Mouse (Mus musculus): Measurements from ENCODE around the gene Clock. TPM values are rescaled to one million over a fixed set of nuclear protein-coding genes. Genes with fewer than 3 reads are reported as not detected.
A peak's percentile ranks its signal among the peaks of the same experiment; 100 is the strongest.

Clock gene
- total RNA-seq, 4 experiments from 2014 or later: 45.0 to 51.4 (median 46.7) TPM

DNA sequence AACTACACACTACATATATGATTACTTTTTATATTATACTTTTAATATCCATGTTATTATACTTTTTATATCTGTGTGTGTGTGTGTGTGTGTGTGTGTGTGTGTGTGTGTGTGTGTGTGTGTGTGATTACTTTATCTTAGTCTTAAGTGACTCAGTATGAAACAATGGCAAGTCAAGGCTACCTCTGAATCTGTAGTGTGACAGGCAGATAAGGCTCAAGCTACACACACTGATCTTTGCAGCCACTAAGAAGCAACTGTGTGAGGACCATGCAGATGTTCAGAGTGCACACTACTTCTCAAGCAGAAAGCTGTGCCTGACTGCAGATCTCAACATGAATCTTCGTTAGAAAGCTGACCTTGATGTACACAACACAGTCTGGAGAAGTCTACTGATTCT lies 20.7 kb downstream of the Clock start:
- no peak for DNase-seq (ENCODE audit: low spot score in 2 of 2)

- no peak for DNase-seq (ENCODE audit: low spot score in 2 of 2)
Observed at GRCm38 (mm10) chr5:76274977-76275376, 29.6 kb downstream of the Clock start.

DNA sequence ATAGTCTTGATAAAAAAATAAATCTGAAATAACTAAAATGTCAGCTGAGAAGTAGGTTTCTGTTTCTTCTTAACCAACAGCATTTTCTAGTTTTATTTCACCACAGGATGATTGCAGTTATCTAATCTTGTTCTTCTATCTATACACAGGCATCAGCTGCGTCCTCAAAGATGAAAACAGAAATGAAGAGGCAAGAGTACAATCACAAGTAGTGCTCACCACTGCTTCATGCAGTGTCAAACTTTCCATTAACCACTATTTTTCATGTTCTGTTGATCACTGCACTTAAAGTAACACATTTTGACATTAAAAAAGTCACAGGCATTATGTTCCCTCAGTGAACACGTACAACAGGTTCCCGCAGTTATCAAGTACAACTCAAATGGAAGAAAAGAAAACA lies 53.6 kb downstream of the Clock start:
- no peak for DNase-seq (ENCODE audit: low spot score in 2 of 2)

DNA sequence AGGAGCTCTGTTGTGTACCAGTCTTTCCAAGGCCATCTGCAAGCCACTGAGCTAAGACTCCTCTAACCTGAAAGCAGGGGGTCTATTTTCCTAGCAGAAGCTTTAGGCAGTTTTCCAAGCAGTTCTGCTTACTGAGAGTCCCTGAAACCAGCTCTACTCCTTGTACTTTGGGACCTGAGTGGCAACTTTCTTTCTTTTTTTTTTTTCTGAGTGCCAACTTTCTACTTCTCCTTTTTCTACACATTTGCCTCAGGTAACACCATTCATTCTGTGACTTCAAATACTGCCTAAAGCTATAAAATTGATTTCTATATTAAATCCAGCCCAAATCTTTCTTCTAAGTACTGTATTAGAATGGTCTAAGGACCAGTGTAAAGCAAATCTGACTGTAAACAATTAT lies 58.1 kb downstream of the Clock start:
- DNase-seq (ENCODE audit: low spot score in 2 of 2): no peak

DNA sequence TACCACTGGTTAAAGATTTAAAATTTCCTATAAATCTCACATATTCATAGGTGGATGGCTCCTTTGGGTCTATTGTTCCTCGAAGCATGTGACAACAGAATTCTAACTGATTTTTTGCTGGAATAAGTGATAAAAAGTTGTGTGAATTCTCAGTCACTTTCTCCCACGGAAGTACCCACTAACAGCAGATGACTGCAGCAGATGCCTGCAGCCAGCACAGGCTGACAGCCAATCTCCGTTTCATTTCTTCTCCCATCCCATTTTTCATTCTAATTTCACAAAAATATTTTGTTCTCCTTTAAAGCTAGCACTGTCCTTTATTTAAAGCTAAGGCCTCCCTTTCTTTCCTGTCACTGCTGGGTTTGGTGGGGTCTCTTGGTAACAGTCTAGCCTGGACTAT lies 59.2 kb downstream of the Clock start:
- no peak for DNase-seq (ENCODE audit: low spot score in 2 of 2)

DNA sequence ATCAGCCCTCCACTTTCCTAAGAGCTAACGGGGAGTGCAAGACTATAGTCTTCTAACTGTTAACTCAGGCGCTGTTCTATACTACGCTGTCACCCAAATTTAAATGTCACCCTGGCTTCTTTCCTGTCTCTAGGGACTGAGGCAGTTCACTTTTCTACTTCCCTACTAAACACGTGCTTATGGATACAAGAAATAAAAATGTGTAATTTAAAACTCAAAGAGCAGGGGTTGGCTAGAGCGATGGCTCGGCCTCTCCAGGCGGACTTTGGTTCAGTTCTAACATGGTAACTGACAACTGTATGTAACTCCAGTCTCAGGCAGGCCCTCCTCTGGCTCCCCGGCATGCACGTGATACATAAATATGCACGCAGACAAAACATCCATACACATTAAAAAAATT lies 60.2 kb downstream of the Clock start:
- no peak for DNase-seq (ENCODE audit: low spot score in 2 of 2)

DNA sequence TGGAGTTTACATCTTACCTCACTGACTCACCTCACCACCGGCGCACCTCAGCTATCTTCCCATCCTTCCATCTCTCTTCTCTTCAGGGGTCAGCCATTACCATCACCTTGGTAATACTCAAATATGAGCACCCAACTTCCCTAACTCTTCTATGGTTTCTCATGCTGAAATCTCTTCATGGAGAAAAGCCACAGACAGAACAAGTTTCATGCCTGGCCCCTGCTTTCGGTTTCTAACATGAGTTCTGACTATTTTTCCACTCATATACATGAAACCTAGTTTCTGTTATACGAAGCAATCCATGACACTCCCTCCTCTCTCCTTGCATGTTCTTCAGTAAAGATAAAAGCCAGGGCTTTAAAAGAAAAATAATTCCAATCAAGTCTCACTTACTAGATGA lies 60.7 kb downstream of the Clock start:
- no peak for DNase-seq (ENCODE audit: low spot score in 2 of 2)

DNA sequence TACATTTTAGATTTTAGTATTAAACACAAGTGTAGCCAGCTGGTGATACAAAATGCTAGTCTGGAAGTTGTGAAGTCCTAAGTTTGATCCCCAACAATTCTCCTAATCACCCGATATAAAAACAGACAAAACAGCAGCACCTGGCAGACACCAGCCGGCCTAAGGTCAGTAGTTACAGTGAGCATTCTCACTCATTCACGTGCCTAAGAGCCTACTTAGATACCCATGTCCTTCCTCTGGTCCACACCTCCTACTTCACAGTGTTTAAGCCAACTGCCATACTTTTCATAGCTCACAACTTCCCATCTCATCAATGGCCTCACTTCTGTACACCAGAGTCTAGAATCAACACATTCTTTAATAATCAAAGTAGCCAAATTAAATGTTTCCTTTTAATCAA lies 61.3 kb downstream of the Clock start:
- no peak for DNase-seq (ENCODE audit: low spot score in 2 of 2)

- no peak for DNase-seq (ENCODE audit: low spot score in 2 of 2)
Observed at GRCm38 (mm10) chr5:76231171-76231855, 73.3 kb downstream of the Clock start.

- peak in 1 of 2 experiments; percentile 46 for DNase-seq (ENCODE audit: low spot score in 2 of 2)
Observed at GRCm38 (mm10) chr5:76216691-76217090, 87.9 kb downstream of the Clock start.

- DNase-seq (ENCODE audit: low spot score in 2 of 2): no peak
Observed at GRCm38 (mm10) chr5:76208066-76208465, 96.5 kb downstream of the Clock start.

- DNase-seq (ENCODE audit: low spot score in 2 of 2): no peak
Observed at GRCm38 (mm10) chr5:76205886-76206285, 98.7 kb downstream of the Clock start.

GRCm38 (mm10) chr5:76203171-76203570 lies 101.4 kb downstream of the Clock start:
- no peak for DNase-seq (ENCODE audit: low spot score in 2 of 2)

GRCm38 (mm10) chr5:76199346-76199745 lies 105.2 kb downstream of the Clock start:
- no peak for DNase-seq (ENCODE audit: low spot score in 2 of 2)

DNA sequence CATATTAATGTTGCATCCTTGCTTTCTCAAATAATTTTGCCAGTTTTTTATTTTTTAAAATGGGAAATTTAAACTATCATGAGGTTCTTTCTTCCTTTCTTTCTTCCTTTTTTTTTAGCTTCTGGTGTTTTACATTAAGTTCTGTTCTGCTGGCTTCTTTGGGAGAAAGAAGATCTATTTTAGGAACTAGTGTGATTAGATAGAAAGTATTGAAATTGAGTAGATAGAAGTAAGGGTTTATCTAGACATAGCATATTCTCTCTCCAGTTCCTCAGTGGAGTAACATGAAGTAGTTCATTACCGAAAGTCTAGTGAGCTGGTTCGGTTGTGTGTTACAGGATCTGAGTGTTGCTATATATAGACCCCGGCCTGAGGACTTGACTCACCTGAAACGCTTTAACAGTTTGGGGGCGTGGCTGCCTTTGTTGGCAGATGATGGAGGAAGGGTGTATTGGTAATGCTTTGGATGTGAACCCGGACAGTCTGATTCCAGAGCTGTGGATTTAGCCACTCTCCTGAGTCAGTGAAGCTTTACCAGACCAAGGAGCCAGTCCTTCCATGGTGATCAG lies 110.1 kb downstream of the Clock start:
- no peak for DNase-seq (ENCODE audit: low spot score in 2 of 2)

DNA sequence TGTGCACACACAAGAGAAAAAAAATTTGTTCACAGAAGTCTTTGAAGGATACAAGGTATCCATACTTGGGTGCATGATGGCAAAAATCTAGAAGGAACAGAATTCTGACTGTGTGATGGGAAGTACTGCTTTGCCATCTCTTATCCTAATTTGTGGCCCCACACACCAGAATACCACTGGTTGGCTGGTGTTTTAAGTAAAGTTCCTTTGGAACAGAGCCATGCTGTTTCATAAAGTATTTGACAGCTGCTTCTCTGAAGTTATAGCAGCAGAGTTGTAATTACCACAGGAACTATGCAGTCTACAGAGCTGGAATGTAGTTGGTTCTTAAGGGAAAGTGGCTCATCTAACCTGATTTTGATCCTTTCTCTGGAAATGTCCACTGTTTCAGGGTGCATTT lies 111.5 kb downstream of the Clock start:
- DNase-seq (ENCODE audit: low spot score in 2 of 2): no peak

GRCm38 (mm10) chr5:76190609-76191008 lies 114.0 kb downstream of the Clock start:
- DNase-seq (ENCODE audit: low spot score in 2 of 2): no peak

DNA sequence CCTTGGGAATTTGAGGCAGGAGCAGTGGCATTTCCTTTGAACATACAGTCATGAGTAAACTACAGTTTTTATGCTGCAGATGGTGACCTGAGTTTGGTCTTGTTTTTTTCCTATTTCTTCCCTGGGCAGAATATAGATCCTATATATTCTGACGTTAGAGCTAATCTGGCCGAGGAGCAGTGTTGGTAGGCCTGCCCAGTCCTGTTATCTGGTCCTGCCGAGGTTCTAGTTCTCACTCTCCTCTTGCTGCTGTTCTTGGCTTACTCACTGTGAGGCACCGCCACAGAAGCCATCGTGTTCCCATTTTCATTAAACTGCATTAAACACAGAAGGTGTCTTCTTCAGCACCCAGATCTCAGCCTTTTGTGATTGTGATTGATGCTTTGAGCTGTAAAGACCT lies 116.7 kb downstream of the Clock start:
- DNase-seq (ENCODE audit: low spot score in 2 of 2): no peak

DNA sequence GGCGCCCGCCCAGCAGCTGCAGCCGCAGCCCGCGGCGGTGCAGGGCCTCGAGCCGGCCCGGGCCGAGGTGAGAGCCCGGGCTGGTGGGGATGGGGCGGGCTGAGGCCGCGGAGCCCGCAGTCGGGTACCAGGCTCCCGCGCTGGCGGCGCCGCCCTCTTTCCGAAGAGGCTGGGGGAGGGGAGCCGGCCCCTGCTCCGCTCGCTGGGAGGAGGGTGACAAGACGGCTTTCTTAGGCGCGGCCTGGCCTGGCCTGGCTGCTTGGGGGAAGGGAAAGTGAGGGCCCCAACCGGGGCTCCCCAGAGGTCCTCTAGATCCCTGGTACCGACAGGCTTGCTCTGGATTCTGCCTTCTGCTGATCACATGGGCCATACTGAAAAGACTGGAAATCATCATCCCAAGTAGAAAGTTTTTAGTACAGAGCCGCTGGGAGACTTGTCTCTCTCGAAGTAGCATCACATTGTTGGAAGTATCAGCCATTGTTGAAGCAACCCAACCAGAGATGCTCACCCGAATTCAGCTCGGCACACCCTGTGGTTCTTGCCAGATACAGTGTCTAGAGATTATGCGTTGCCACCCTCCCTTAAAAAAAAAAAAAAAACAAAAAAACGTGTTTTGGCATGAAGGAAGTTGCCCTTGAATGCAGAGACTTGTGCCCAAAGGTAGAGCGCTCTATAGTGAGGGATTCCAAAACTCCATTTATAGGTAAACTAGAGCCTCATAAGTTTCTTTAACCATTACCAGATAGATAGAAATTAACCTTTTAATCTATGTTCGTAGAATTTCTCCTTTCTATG lies 120.1 kb downstream of the Clock start:
- DNase-seq (ENCODE audit: low spot score in 2 of 2): peak; percentile 21 to 28

- DNase-seq (ENCODE audit: low spot score in 2 of 2): peak; percentile 79 to 93
Observed at GRCm38 (mm10) chr5:76183750-76184261, 120.8 kb downstream of the Clock start, which contains the start of gene Tmem165. Tmem165 (plus strand) TSS chr5:76183880.

DNA sequence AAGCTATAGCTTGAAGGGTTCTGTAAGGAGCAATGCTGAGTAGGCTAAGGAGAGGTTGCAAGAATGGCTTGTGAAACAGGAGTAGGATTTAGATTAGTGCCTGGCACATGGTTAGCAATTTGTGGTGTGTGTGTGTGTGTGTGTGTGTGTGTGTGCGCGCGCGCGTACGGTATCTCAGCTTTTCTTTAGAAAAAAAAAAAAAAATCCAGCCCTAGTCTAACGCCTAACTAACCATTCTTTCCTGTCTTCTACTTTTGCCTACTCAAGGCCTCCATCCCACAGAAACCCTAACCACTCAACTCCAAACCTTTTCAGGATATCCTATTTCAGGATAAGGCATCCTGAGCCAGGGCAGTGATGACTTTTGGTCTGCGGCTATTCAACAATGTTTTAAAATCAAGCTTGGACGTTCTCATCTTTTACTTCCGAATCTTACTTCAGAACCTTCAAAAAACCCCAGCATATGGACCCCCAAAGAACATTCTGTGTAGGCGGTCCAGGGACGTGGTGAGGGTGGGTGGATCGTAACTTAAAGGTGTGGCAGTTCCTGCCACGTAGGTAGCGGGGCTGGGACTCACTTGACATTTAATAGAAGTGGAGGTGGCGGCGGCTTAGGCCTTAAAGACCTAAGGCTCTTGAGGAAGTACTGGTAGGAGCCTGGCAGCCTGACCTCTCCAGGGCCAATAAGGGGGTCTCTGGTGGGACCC lies 121.4 kb downstream of the Clock start:
- DNase-seq (ENCODE audit: low spot score in 2 of 2): no peak

DNA sequence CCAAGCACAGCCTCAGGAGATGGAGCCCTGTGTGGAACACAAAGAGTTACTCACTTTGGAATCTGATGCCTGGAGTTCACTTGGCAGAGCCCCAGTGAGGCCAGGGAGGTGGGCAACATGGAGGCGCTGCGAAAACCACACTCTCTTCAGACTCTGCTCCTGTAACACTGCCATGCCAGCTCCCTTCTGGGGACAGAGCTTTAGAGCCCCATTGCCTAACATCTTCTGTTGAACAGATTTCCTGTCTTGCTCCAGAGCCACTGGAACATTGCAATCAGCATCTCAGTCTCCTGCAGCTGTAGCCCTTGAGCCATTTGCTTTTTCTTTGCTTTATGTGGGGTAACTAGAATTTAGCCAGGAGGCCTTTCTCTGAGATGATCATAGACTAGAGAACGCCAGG lies 122.3 kb downstream of the Clock start:
- no peak for DNase-seq (ENCODE audit: low spot score in 2 of 2)

Data from left cerebral cortex, adult 8-10 months (tissue).